Mouse (Mus musculus): ENCODE results near the gene Fhit. TPM values are rescaled to one million over a fixed set of nuclear protein-coding genes. Genes with fewer than 3 reads are reported as not detected.

The Fhit gene
- polyA plus RNA-seq, 1 experiment from 2014 or later = 7.1 TPM

DNA sequence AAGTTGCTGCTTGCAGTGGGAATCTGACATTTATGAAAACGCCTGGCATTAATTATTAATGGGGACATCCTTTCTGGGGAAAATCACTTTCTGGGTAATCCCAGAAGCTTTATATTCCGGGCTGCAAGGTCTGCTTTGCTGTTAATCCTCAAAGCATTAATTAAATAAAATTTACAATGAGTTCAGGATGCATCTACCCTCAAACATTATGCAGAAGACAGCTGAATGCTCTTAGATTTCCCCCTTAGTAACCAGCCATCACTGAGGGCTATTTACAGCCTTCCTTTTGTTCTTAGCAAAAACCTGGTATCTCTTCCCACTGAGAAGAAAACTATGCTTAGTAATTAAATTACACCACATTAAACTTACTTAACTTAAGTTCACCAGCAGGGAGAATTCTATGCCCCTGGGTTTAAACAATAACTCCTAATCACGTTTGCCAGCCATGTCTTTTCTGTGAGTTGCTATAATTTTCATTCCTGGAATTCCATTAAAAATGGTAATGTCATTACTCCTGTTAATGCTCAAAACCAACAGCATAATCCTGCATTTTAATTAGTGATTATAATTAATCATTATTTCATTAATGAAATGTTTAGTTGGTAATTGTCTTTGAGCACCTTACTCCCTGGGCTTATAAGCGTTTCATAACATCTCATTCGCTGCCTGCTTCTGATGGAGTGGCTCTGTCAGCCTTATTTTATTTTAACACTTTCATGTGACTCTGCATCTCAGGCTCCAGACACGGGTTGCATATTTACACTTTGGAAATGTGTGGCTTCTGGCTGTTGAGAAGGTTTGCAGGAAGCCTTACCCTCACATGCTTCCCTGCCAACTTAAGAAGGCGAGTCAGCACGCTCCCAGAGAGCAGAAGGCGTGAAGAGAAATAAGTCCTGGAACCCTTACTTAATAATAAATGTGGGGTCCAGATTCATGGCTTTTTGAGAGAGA is 1517.3 kb downstream of the Fhit start:
- H3K9ac ChIP-seq (ENCODE audit: low read length) = no peak overlapping the region
- no peak overlapping the region for H3K4me3 ChIP-seq (replicated peaks; ENCODE audit: low read length)
- WGBS = 45% methylated on average over 9 of the region's 9 CpGs
- no peak overlapping the region for H3K27ac ChIP-seq (ENCODE audit: low read length)
- H3K27me3 ChIP-seq (ENCODE audit: control insufficient read depth, insufficient read depth, low read length) = no peaks in the 10 kb centered on the region
- no peak overlapping the region for H3K4me2 ChIP-seq (ENCODE audit: low read depth, low read length)
- ATAC-seq (ENCODE audit: insufficient read depth, low FRiP score) = no peak
- no peaks in the 10 kb centered on the region for H3K4me1 ChIP-seq (ENCODE audit: control insufficient read depth, insufficient read depth, low read length)
- no peaks in the 10 kb centered on the region for H3K9me3 ChIP-seq (replicated peaks; ENCODE audit: control insufficient read depth, low read length)
- no peaks in the 10 kb centered on the region for H3K36me3 ChIP-seq (ENCODE audit: control insufficient read depth, insufficient read depth, low read length)

DNA sequence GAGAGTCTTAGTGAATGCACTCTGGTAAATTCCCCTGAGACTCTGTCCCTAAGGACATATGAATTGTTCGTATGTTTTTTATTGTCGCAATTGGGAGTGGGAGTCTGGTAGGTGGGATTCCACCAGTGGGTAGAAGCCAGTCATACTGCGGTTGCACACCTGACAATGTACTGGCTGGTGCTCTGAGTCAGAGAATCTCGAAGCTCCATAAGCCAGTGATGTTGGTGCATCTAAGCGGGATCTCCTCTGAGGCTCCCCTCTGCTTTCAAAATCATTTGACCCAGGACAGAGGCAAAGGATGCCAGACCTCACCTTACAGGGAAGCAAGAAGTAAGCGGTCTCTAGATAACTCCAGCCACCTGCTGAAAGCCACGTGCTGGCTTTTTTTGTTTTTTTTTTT is 1518.1 kb downstream of the Fhit start:
- Histone ChIP-seq H3K4me3 (replicated peaks; ENCODE audit: low read length) (no peak overlapping the region), H3K4me2 (ENCODE audit: low read depth, low read length) (no peak overlapping the region), H3K27ac (ENCODE audit: low read length) (no peak overlapping the region), H3K4me1 (ENCODE audit: control insufficient read depth, insufficient read depth, low read length) (no peaks in the 10 kb centered on the region), H3K36me3 (ENCODE audit: control insufficient read depth, insufficient read depth, low read length) (no peaks in the 10 kb centered on the region), H3K9ac (ENCODE audit: low read length) (no peak overlapping the region), H3K9me3 (replicated peaks; ENCODE audit: control insufficient read depth, low read length) (no peaks in the 10 kb centered on the region), H3K27me3 (ENCODE audit: control insufficient read depth, insufficient read depth, low read length) (no peaks in the 10 kb centered on the region)
- no peak for ATAC-seq (ENCODE audit: insufficient read depth, low FRiP score)
- WGBS = 73% methylated on average over 7 of the region's 7 CpGs

GRCm38 (mm10) chr14:9642628-9643027 is 1519.2 kb downstream of the Fhit start:
- ATAC-seq (ENCODE audit: insufficient read depth, low FRiP score) = no peak; the same call in 1 of the 2 replicates

GRCm38 (mm10) chr14:9642068-9642467 is 1519.8 kb downstream of the Fhit start:
- Histone ChIP-seq H3K4me1 (ENCODE audit: control insufficient read depth, insufficient read depth, low read length) (no peaks in the 10 kb centered on the region), H3K27me3 (ENCODE audit: control insufficient read depth, insufficient read depth, low read length) (no peaks in the 10 kb centered on the region), H3K36me3 (ENCODE audit: control insufficient read depth, insufficient read depth, low read length) (no peaks in the 10 kb centered on the region), H3K4me3 (replicated peaks; ENCODE audit: low read length) (no peak overlapping the region), H3K4me2 (ENCODE audit: low read depth, low read length) (no peak overlapping the region), H3K9me3 (replicated peaks; ENCODE audit: control insufficient read depth, low read length) (no peaks in the 10 kb centered on the region), H3K27ac (ENCODE audit: low read length) (no peak overlapping the region), H3K9ac (ENCODE audit: low read length) (no peak overlapping the region)
- ATAC-seq (ENCODE audit: insufficient read depth, low FRiP score) = no peak
- WGBS = 85% methylated on average over 3 of the region's 3 CpGs

More at GRCm38 (mm10) chr14:9642628-9643027, 1519.2 kb downstream of the Fhit start:
- Histone ChIP-seq H3K27ac (ENCODE audit: low read length) (no peak overlapping the region), H3K9me3 (replicated peaks; ENCODE audit: control insufficient read depth, low read length) (no peaks in the 10 kb centered on the region), H3K27me3 (ENCODE audit: control insufficient read depth, insufficient read depth, low read length) (no peaks in the 10 kb centered on the region), H3K36me3 (ENCODE audit: control insufficient read depth, insufficient read depth, low read length) (no peaks in the 10 kb centered on the region), H3K9ac (ENCODE audit: low read length) (no peak overlapping the region), H3K4me1 (ENCODE audit: control insufficient read depth, insufficient read depth, low read length) (no peaks in the 10 kb centered on the region), H3K4me2 (ENCODE audit: low read depth, low read length) (no peak overlapping the region), H3K4me3 (replicated peaks; ENCODE audit: low read length) (no peak overlapping the region)
- 69% methylated on average over 6 of the region's 6 CpGs for WGBS

DNA sequence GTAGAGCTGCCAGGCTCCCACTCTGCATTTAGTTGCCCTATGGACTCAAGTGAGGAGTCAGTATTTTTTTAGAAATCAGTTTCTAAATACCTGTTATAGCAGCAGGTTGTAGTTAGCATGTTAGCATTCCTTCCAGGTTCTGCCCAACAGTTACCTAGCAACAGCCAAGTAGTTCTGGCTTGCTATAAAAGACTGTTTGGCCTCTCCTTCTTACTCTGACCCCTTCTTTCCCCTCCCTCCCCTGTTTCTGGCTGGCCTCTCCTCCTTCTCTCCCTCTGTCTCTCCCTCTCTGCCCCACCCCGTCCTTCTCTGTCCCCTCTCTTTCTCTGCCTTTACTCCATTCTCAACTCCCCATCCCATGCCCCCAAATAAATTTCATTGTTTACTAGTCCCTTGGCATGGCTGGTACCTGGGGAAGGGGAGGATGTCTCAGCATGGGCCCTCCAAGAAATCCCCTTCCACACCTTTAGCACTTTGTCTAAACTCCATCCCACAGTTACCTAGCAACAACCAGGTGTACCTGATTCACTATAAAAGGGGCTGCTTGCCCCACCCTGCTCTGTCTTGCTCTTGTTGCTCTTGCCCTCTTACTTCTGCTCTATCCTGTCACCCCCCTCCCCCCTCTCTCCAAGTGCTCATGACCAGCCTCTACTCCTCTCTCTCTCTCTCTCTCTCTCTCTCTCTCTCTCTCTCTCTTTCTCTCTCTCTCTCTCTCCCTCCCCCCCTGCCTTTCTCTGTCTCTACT is 1527.4 kb downstream of the Fhit start:
- Histone ChIP-seq H3K4me3 (replicated peaks; ENCODE audit: low read length) (no peak overlapping the region), H3K4me2 (ENCODE audit: low read depth, low read length) (no peak overlapping the region), H3K36me3 (ENCODE audit: control insufficient read depth, insufficient read depth, low read length) (no peaks in the 10 kb centered on the region), H3K27ac (ENCODE audit: low read length) (no peak overlapping the region), H3K9me3 (replicated peaks; ENCODE audit: control insufficient read depth, low read length) (no peaks in the 10 kb centered on the region), H3K27me3 (ENCODE audit: control insufficient read depth, insufficient read depth, low read length) (no peaks in the 10 kb centered on the region), H3K9ac (ENCODE audit: low read length) (no peak overlapping the region), H3K4me1 (ENCODE audit: control insufficient read depth, insufficient read depth, low read length) (no peaks in the 10 kb centered on the region)
- ATAC-seq (ENCODE audit: insufficient read depth, low FRiP score) = no peak
- 65% methylated on average over 1 of the region's 1 CpGs for WGBS

- Histone ChIP-seq H3K4me1 (ENCODE audit: control insufficient read depth, insufficient read depth, low read length) (no peaks in the 10 kb centered on the region), H3K4me2 (ENCODE audit: low read depth, low read length) (no peak overlapping the region), H3K36me3 (ENCODE audit: control insufficient read depth, insufficient read depth, low read length) (no peaks in the 10 kb centered on the region), H3K9me3 (replicated peaks; ENCODE audit: control insufficient read depth, low read length) (no peaks in the 10 kb centered on the region), H3K4me3 (replicated peaks; ENCODE audit: low read length) (no peak overlapping the region), H3K27ac (ENCODE audit: low read length) (no peak overlapping the region), H3K9ac (ENCODE audit: low read length) (no peak overlapping the region), H3K27me3 (ENCODE audit: control insufficient read depth, insufficient read depth, low read length) (no peaks in the 10 kb centered on the region)
- no peak for ATAC-seq (ENCODE audit: insufficient read depth, low FRiP score)
- 58% methylated on average over 3 of the region's 3 CpGs for WGBS
Observed at GRCm38 (mm10) chr14:9632537-9632936, 1529.3 kb downstream of the Fhit start.

DNA sequence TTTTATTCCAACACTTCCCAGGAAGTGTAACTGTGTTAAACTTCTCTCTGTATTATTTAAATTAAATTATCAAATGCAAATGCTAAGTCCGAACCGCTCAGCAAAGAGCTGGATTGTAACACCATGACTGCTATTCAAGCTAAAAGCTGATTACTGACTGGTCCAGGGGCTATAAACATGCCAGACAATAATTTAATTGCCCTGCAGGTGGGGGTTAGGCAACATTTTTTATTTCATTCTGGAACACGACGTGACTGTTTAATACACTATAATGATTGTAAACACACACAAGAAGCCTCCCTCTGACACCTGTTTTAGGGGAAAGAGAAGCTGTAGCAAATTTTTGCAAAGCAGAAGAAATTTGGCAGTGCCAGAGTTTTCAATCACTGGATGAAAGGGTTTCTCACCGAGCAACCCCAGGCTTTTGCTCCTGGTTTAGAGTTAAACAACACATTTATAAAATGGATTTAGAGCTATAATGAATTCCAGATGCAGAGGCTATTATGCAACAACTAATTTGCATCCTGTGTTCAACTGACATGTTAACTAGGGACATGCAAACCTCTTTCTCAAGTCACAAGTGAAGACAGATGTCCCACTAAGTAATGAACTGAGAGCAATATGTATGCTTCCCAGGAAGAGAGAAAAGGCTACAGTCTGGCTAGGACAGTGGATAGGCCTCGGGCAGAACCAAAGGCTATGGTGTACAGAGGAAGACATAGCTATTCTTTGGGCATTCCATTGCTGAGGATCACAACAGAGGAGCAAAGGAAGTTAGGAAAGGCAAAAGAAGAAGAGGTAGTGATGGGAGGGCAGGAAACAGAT is 1538.4 kb downstream of the Fhit start:
- no peak overlapping the region for H3K4me2 ChIP-seq (ENCODE audit: low read depth, low read length)
- no peak for ATAC-seq (ENCODE audit: insufficient read depth, low FRiP score)
- no peaks in the 10 kb centered on the region for H3K9me3 ChIP-seq (replicated peaks; ENCODE audit: control insufficient read depth, low read length)
- H3K9ac ChIP-seq (ENCODE audit: low read length) = no peak overlapping the region
- H3K36me3 ChIP-seq (ENCODE audit: control insufficient read depth, insufficient read depth, low read length) = no peaks in the 10 kb centered on the region
- no peak overlapping the region for H3K27ac ChIP-seq (ENCODE audit: low read length)
- no peak overlapping the region for H3K4me3 ChIP-seq (replicated peaks; ENCODE audit: low read length)
- no peaks in the 10 kb centered on the region for H3K27me3 ChIP-seq (ENCODE audit: control insufficient read depth, insufficient read depth, low read length)
- H3K4me1 ChIP-seq (ENCODE audit: control insufficient read depth, insufficient read depth, low read length) = no peaks in the 10 kb centered on the region
- 60% methylated on average over 6 of the region's 6 CpGs for WGBS

DNA sequence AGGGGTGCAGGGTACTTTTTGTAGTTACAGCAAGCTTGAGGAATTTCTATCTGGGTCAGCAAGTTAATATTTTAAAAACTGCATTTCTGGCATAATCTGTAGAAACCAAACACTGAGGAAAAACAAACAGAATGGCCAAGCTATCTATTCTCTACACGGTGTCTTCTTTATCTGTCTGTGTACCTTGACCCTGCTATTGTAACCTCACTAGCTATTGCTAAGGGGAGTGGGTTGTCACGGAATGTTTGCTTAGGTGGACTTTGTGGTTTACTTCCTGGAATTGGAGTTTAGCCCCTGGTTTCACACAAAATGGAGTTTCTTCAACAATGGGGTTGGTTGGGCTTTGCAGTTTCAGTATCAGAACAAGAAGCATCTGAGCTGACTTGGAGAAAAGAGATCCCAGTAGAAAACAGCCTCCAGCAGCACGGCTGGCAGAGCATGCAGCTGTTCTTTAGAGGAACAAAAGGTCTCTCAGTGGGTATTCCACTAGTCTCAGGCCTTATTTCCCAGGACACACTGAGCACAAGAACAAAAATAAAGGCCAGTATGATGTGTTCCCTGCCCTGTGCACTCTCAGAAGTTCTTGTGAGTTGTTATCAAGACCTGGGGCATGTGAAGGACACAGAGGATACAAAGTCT is 1540.8 kb downstream of the Fhit start:
- WGBS = 37% methylated on average over 3 of the region's 3 CpGs
- no peaks in the 10 kb centered on the region for H3K9me3 ChIP-seq (replicated peaks; ENCODE audit: control insufficient read depth, low read length)
- no peak for ATAC-seq (ENCODE audit: insufficient read depth, low FRiP score)
- H3K27me3 ChIP-seq (ENCODE audit: control insufficient read depth, insufficient read depth, low read length) = no peaks in the 10 kb centered on the region
- H3K27ac ChIP-seq (ENCODE audit: low read length) = no peak overlapping the region
- no peaks in the 10 kb centered on the region for H3K36me3 ChIP-seq (ENCODE audit: control insufficient read depth, insufficient read depth, low read length)
- no peaks in the 10 kb centered on the region for H3K4me1 ChIP-seq (ENCODE audit: control insufficient read depth, insufficient read depth, low read length)
- H3K4me2 ChIP-seq (ENCODE audit: low read depth, low read length) = no peak overlapping the region
- no peak overlapping the region for H3K4me3 ChIP-seq (replicated peaks; ENCODE audit: low read length)
- H3K9ac ChIP-seq (ENCODE audit: low read length) = no peak overlapping the region
